Mouse (Mus musculus) limb, embryonic 14.5 days (tissue): ENCODE measurements around the gene Oas1f. TPM values are rescaled to one million over a fixed set of nuclear protein-coding genes. Genes with fewer than 3 reads are reported as not detected.
"Not testable (repeated sequence)": the region's sequence is repeated elsewhere in the genome, so short reads cannot be mapped to it uniquely, and the experiment has no call there.

ENCODE experiments used
- ATAC-seq: fragments of 200-750 bp; cut with Nextera tagmentation; 2 replicates; pipeline ENCODE4 v1.8.0; 2017; ENCODE audit warnings: low read depth, moderate number of reproducible peaks, moderate TSS enrichment; ENCODE audit not compliant: low FRiP score
- DNase-seq: peaks from one replicate; pipeline ENCODE4 v3.0.0-alpha.2; 2015; ENCODE audit warnings: low spot score
- H3K27ac ChIP-seq: fragments of 300-500 bp; sonication (generic); replicated peaks from 2 replicates; pipeline ENCODE4 v1.5.1; 2014; ENCODE audit warnings: low read depth, mild to moderate bottlenecking, low read length, moderate library complexity, mixed read lengths
- H3K27me3 ChIP-seq: fragments of 300-500 bp; sonication (generic); 2 replicates; pipeline ENCODE4 v1.6.1; 2014; ENCODE audit warnings: low read length, mixed read lengths; ENCODE audit not compliant: control insufficient read depth, insufficient read depth
- H3K36me3 ChIP-seq: fragments of 300-500 bp; sonication (generic); 2 replicates; pipeline ENCODE4 v1.6.1; 2014; ENCODE audit warnings: mild to moderate bottlenecking, low read length, moderate library complexity, mixed read lengths; ENCODE audit not compliant: control insufficient read depth, insufficient read depth
- H3K4me1 ChIP-seq: fragments of 300-500 bp; sonication (generic); 2 replicates; pipeline ENCODE4 v1.6.1; 2014; ENCODE audit warnings: antibody characterized with exemption, low read length, mixed read lengths; ENCODE audit not compliant: control insufficient read depth, insufficient read depth
- H3K4me2 ChIP-seq: fragments of 300-500 bp; sonication (generic); replicated peaks from 2 replicates; pipeline ENCODE4 v1.6.1; 2014; ENCODE audit warnings: low read depth, mild to moderate bottlenecking, low read length, moderate library complexity; ENCODE audit not compliant: severe bottlenecking
- H3K4me3 ChIP-seq: fragments of 300-500 bp; sonication (generic); replicated peaks from 2 replicates; pipeline ENCODE4 v1.5.1; 2014; ENCODE audit warnings: low read length
- H3K9ac ChIP-seq: fragments of 300-500 bp; sonication (generic); 2 replicates; pipeline ENCODE4 v1.6.1; 2014; ENCODE audit warnings: mild to moderate bottlenecking, low read depth, low read length, moderate library complexity; ENCODE audit not compliant: severe bottlenecking
- H3K9me3 ChIP-seq: fragments of 300-500 bp; sonication (generic); 2 replicates; pipeline ENCODE4 v1.6.1; 2016; ENCODE audit warnings: low read length; ENCODE audit not compliant: control insufficient read depth
- POLR2A ChIP-seq: fragments of 200-500 bp; IDR thresholded peaks from 2 replicates; pipeline ENCODE4 v1.8.0; 2012; ENCODE audit warnings: inconsistent platforms, mild to moderate bottlenecking, moderate library complexity, borderline replicate concordance; ENCODE audit not compliant: insufficient read depth, insufficient read length; ENCODE audit errors: extremely low read depth
- WGBS: fragments of 180-500 bp; shearing (Covaris S2); extraction: QIAGEN DNeasy Blood & Tissue Kit; methylation state at CpG from one replicate; pipeline ENCODE4 v1.1.7; 2014; 5-methylcytosine and 5-hydroxymethylcytosine counted together
- polyA plus RNA-seq, 2 experiments: library from polyadenylated mRNA; depleted of rRNA in 1 of 2; stranded (reverse) in 1 of 2; unstranded in 1 of 2; fragments of >200 nt; fragmentation: Nextera tagmentation in 1 of 2; extraction: Ambion mirVana in 1 of 2; gene quantifications; 2 replicates each; pipeline versions ENCODE4 v1.2.1 to v1.2.3; 2012 to 2014

Gene Oas1f
- polyA plus RNA-seq, 2 experiments, result not detected

GRCm38 (mm10) chr5:120887831-120888230 is 40.7 kb downstream of the Oas1f start:
- Histone ChIP-seq H3K9ac (no peak overlapping the region), H3K27ac (no peak overlapping the region), H3K36me3 (no peaks in the 10 kb centered on the region), H3K27me3 (no peaks in the 10 kb centered on the region), H3K4me1 (no peaks in the 10 kb centered on the region), H3K4me2 (no peak overlapping the region), H3K4me3 (no peak overlapping the region), H3K9me3 (no peaks in the 10 kb centered on the region)
- 49% methylated on average over 6 of the region's 6 CpGs for WGBS
- DNase-seq, result no peak
- no peak for TF ChIP-seq POLR2A
- no peak for ATAC-seq

- H3K27me3 ChIP-seq, H3K4me1 ChIP-seq, ATAC-seq, H3K36me3 ChIP-seq, H3K9me3 ChIP-seq, H3K9ac ChIP-seq, H3K27ac ChIP-seq, H3K4me2 ChIP-seq, H3K4me3 ChIP-seq, DNase-seq: not testable (repeated sequence)
- WGBS, result 35% methylated on average over 4 of the region's 4 CpGs
Observed at GRCm38 (mm10) chr5:120888294-120888815, 41.2 kb downstream of the Oas1f start.

- no peaks in the 10 kb centered on the region for H3K4me1 ChIP-seq
- WGBS, result 79% methylated on average over 2 of the region's 2 CpGs
- DNase-seq (no peak), ATAC-seq (no peak)
- H3K27ac ChIP-seq, result no peak overlapping the region
- no peak overlapping the region for H3K9ac ChIP-seq
- H3K27me3 ChIP-seq, result no peaks in the 10 kb centered on the region
- no peak for TF ChIP-seq POLR2A
- H3K9me3 ChIP-seq, result no peaks in the 10 kb centered on the region
- no peak overlapping the region for H3K4me2 ChIP-seq
- H3K36me3 ChIP-seq, result no peaks in the 10 kb centered on the region
- H3K4me3 ChIP-seq, result no peak overlapping the region
Observed at GRCm38 (mm10) chr5:120890026-120890425, 42.9 kb downstream of the Oas1f start.

GRCm38 (mm10) chr5:120890991-120891390 is 43.8 kb downstream of the Oas1f start:
- ATAC-seq, result no peak

GRCm38 (mm10) chr5:120891566-120892242 is 44.5 kb downstream of the Oas1f start:
- 63% methylated on average over 2 of the region's 2 CpGs for WGBS

More at GRCm38 (mm10) chr5:120890991-120891390, 43.8 kb downstream of the Oas1f start:
- no peak overlapping the region for H3K4me3 ChIP-seq
- no peak for TF ChIP-seq POLR2A
- no peaks in the 10 kb centered on the region for H3K27me3 ChIP-seq
- H3K36me3 ChIP-seq, result no peaks in the 10 kb centered on the region
- no peak for DNase-seq
- H3K9ac ChIP-seq, result no peak overlapping the region
- no peaks in the 10 kb centered on the region for H3K4me1 ChIP-seq
- no peak overlapping the region for H3K27ac ChIP-seq
- WGBS, result 43% methylated on average over 3 of the region's 3 CpGs
- H3K9me3 ChIP-seq, result no peaks in the 10 kb centered on the region
- no peak overlapping the region for H3K4me2 ChIP-seq

More at GRCm38 (mm10) chr5:120891566-120892242, 44.5 kb downstream of the Oas1f start:
- H3K9ac ChIP-seq, H3K36me3 ChIP-seq, H3K4me1 ChIP-seq, H3K27me3 ChIP-seq, DNase-seq, H3K27ac ChIP-seq, ATAC-seq, H3K9me3 ChIP-seq, H3K4me2 ChIP-seq, H3K4me3 ChIP-seq: not testable (repeated sequence)
